ENCODE assay signal across 18 mouse cellular contexts in genomic region chr11:22606380-22606779, GRCm38 (mm10).
"Had no signal": no experiment of that assay in that cellular context is flagged by ENCODE, and none has a peak within 500 bp of the region (broad histone marks: within the 10 kb centered on the region; RNA-seq: fewer than 3 reads in every experiment).

No protein-coding gene starts in this region.

- H3K9me3 ChIP-seq: limb, embryonic 10.5 days; limb, embryonic 13.5 days; midbrain, embryonic 12.5 days; midbrain, embryonic 15.5 days; neural tube, embryonic 13.5 days; stomach, embryonic 15.5 days had no signal

- H3K9ac ChIP-seq: limb, embryonic 13.5 days; lung, embryonic 14.5 days; midbrain, embryonic 12.5 days; midbrain, embryonic 15.5 days; neural tube, embryonic 13.5 days; stomach, embryonic 15.5 days had no signal

- H3K27me3 ChIP-seq: limb, embryonic 13.5 days; midbrain, embryonic 12.5 days; midbrain, embryonic 15.5 days; neural tube, embryonic 13.5 days; stomach, embryonic 15.5 days had no signal

- H3K36me3 ChIP-seq: limb, embryonic 10.5 days; limb, embryonic 13.5 days; midbrain, embryonic 12.5 days; midbrain, embryonic 15.5 days; neural tube, embryonic 13.5 days; stomach, embryonic 15.5 days had no signal

- H3K27ac ChIP-seq: kidney, postnatal 0 days; layer of hippocampus, adult 2 months; limb, embryonic 10.5 days; limb, embryonic 13.5 days; macrophage; midbrain, embryonic 12.5 days; midbrain, embryonic 15.5 days; neural tube, embryonic 13.5 days; stomach, embryonic 15.5 days had no signal

- DNase-seq: kidney, adult 2 months; kidney, postnatal 25 days; layer of hippocampus, adult 9-11 months; lung, embryonic 14.5 days; retina, postnatal 1 day; right cerebral cortex, postnatal 25 days; spleen, adult 18-20 months; thymus, postnatal 25 days had no signal

- H3K4me3 ChIP-seq: layer of hippocampus, adult 2 months; limb, embryonic 10.5 days; limb, embryonic 13.5 days; midbrain, embryonic 12.5 days; midbrain, embryonic 15.5 days; neural tube, embryonic 13.5 days; stomach, embryonic 15.5 days had no signal

- ATAC-seq: lung, postnatal 0 days; midbrain, embryonic 15.5 days had no signal

- H3K4me2 ChIP-seq: limb, embryonic 13.5 days; lung, embryonic 14.5 days; midbrain, embryonic 12.5 days; midbrain, embryonic 15.5 days; neural tube, embryonic 13.5 days; stomach, embryonic 15.5 days had no signal
